Mouse (Mus musculus): ENCODE data around the gene Prr7.

The Prr7 gene

DNA sequence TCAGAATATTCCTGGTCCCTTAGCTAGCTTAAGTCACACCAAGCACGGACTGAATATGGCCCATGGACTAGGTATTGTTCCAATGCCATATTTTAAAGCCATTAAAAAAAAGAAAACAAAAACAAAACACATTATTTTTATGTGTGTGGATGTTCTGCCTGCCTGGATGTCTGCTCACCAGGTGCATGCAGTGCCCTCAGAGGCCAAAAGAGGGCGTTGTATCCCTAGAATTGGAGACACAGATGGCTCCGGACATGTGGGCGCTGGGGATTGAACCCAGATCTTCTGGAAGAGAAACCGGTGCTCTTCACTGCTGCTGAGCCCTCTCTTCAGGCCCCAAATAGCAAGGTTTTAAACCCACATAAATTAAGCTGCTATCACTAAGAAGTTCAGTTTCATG is 14.0 kb downstream of the Prr7 start:
- DNase-seq: no peak

DNA sequence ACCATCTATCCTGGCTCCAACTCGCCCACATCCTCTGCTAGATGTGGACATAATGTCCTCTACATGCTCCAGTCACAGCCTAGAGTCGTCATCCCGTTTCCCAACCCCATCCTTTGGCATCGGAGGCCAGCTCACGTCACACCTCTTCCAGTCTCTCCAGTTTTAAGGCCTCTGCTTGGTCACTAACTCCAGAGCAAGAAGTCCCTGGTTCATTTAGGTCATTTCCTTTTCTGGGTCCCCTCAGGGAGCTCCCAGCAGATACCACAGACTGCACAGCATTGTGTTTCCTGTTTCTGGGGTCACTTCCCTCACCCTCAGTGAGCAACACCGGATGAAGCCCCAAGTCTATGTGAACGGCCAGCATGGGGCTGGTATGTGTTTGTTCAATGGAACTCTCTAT is 14.9 kb downstream of the Prr7 start:
- no peak for DNase-seq

DNA sequence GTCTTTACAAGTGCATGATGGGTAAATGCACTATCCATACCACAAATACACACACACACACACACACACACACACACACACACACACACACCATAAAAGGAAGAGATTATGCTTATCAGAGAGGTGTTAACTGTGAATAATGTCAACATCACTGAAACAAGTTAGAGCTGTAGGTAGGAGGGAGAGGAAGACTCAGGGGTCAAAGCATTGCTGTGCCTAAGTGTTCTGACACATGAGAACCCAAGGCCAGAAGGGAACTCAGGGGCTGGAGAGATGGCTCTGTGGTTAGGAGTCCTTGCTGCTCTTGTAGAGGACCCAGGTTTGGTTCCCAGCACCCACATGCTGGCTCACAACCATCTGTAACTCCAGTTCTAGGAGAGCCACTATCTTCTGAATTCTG is 15.9 kb downstream of the Prr7 start:
- DNase-seq: no peak

DNA sequence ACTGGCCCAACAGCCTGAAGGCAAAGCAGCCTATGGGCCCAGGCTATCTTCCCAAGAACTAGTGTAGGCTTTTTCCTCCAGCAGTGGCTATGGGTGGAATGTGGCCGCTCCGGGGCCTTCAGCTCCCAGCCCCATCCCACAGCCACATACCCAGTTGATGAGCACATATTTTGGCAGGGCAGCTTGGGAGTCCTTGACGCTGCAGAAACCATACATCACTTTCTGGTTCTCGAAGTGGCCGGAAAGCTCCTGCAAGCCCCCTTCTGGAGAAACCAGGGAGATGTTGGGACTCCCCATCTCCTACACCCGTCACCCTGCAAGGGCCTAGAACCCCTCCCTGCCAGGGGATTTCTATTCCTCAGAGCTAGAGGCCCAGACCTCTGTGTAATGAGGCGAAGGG is 18.5 kb downstream of the Prr7 start:
- DNase-seq: no peak

DNA sequence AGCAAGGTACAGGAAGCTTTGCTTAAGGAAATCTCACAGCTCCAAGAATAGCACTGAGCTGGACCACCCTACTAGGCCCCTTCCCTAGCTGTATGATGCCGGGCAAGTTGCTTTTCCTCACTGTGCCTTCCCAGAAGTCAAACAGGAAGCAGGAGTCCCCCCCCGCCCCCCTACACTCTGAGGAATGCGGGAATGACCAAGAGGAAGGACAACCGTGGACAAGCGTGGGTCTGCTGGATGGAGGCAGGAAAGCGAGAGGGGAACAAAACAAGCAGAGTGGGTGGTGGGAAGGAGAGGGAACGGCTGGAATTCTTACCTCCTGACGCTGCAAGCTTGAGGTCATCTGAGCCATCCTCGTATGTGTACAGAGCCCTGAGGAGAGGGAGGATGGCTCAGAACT is 19.0 kb downstream of the Prr7 start:
- no peak for DNase-seq

DNA sequence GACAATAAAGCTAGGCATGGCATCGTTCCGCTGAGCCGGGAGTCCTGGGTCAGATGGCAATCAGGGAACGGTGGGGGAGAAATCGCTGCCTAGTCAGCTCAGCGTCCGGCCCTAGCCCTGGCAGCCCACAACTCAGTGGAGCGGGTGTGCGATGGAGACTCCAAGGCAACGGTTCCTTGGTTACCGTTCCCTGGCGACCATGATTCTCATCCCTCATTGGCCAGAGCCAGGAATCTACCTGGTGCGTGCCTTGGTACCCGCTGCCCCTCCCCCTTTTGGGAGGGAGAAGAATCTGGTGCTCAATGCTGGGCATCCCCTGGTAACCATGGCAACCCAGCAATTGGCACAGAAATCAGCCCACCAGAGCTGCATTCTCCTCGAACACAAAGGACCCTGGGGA is 19.5 kb downstream of the Prr7 start:
- peak; percentile 96 for DNase-seq

DNA sequence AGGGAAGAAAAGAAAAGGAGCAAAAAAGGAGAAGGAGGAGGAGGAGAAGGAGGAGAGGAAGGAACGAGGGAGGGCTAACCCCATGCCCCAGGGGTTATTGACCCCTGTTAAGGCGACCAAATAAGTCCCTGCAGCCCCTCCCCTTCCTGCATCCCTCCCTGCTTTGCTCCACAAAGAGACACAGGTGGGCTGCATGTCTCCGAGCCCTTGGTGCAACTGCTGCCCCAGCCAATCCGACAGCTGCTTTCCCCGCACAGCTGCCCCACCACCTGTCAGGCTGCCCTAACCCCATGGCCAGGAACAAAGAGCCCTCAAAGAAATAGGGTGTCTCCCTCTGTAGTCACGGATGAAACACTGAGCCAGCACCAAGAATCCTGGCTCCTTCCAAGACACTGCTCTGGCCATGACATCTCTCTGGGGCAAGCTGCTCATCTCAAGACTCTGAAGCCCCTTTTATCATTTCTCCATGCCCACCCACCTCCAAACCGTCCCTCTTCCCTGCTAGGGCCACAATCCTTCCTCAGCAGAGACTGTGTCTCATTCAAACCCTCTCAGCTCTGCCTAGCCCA is 20.5 kb downstream of the Prr7 start:
- no peak for DNase-seq

DNA sequence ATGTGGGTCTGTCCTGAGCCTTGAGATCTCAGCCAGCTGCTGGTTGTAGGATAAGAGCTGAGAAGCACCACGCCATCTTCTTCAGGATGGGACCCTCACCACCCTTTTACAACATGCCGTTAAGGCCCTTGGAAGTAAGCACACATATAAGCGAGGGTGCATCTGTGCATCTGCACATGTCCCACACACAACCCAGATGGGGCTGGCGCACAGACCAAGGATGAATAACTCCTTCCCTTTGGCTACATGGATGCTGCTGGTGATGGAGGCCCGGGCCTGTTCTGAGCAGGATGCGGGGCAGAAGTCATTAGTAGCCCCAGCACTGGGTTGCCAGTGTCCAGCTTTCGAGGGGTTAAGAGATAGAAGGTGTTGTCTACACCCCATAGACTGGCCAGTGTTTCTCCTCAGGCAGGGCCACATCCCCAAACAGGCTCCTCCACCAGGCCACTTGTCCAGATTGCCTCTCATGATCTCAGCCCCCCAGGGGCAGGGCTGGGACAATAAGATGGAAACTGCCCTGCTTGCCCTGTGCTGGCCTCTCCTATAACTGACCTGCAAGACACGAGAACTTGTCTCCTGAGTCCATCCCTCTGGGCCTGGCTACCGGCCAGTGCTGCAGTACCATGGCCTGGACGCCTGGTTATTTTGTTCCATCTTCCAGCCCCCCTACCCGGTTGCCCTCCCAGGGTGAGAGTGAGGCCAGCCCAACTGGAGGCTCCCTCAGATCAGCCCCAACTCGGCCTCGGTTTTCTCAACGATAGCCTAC is 22.1 kb downstream of the Prr7 start:
- DNase-seq: peak; percentile 28

DNA sequence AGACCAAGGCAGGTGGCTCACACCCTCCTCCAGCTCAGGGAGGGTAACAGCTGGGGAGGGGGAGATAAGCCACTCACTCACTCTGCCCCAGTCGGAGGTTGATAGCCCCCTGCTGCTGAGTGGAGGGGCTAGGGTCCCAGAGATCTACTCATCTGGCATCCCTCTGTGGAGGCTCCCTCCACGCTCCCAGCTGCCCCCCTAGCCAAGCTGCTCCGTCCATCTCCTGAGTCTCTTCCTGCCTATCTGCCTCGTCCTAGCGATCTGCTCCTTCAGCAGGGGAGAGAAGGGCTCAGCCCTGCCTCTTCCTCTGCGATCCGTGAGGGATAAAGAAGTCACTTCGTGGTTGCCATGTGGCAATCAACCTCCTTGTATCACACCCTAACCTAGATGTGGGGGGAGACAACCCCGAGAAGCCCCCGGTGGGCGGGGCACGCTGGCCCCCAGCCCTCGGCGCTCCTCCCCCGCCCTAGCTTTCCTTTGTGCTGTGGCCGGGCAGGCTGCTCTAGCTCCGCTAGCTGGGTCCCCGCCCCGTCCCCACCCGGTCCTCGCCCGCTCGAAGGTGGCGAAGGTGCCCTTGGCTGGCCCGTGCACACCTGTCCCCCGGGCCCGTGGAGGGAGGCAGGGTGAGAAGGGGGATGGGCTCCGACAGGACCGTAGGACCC is 23.0 kb downstream of the Prr7 start:
- DNase-seq: peak; percentile 30

DNA sequence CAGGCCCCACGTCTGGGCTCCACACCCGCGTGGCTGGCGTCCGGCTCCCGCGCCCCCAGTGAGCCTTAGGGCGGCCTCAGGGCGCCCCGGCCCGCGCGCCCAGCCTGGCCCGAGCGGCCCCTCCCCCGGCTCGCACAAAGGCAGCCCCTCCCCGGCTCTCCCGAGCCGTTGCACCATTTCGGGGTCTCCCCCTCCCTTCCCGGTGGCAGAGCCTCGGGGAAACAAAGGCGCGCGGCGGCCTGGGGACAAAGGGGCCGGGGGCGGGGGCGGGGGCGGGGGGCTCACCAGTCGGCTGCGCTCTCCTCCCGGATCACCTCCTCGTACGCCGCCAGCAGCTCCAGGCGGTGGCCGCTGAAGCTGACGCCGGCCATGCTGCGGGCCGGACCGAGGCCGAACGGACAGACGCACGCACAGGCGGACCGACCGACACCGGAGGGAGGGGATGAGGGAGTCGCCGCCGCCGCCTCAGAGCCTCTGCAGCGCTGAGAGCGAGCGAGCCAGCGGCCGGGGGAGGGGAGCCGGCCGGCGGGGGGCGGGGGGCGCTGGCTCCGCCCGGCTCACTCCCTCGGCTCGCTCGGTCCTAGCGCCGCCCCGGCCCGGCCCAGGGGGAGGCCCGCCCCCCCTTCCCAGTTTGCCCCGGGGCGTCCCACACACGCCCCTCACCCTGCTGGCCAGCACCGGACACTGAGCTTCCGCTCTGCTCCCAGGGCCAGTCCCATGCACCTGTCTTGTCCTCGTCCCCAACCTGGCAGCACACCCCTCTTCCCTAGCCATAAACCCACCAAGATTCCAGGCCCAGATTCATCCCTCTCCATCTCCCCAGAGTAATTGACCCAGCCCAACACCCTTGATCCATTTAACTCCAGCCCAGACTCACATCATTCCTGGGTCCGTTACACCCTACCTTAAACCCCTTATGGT is 23.8 kb downstream of the Prr7 start, which contains the start of gene Dbn1:
Gene Dbn1 (minus strand): TSS at position 534 of the 921 bp plus-strand sequence.
- peak; percentile 54 for DNase-seq

DNA sequence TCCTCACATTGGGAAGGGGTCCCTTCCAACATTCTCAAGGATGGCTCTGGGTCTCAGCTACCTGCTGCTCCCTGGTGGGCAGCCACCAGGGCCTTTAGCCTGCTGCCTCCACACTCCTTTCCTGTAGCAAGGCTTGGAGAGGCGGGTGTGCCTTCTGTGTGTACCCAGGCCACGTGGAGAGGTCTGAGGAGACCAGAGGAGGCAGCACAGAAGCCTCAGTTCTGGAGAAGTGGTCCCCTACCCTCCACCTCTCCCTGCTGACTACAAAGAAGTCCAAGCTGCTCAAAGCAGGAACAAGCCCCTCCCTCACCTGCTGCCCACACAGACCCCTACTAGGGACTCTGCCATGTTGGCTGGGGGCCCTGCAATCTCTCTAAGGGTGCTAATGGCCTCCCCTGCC is 30.2 kb downstream of the Prr7 start:
- no peak for DNase-seq

DNA sequence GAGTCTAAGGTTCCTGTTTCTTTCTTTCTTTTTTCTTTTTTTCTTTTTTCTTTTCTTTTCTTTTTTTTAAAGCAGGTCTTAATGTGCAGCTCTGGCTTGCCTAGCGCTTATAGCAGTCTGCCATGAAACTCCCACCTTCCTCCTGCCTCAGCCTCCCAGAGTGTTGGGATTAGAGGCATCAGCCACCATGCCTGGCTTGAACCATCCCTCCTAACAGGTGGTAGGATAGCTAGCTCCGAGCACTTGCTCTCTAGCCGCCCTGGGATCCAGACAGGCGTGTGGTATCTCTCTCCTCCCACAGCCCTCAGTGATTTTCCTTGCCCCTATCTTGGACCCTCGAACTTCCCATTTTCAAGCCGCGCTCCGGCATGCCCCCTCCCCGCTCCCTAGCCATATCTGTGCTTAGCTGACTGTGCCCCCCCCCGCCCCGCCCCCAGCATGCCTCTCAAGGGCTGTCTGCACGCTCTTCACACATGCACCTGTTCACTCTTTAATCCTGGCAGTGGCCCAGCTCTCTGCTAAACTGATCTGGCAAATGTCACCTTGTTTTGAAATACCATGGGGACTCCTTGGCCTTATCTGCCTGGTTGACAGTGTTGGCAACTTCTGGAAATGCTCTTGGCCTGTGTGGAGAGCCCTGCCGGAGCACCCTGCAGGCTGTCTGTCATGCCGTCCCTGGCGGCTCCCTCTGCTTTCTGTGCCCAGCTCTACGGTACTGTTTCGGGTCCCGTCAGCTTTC is 31.0 kb downstream of the Prr7 start:
- DNase-seq: no peak

DNA sequence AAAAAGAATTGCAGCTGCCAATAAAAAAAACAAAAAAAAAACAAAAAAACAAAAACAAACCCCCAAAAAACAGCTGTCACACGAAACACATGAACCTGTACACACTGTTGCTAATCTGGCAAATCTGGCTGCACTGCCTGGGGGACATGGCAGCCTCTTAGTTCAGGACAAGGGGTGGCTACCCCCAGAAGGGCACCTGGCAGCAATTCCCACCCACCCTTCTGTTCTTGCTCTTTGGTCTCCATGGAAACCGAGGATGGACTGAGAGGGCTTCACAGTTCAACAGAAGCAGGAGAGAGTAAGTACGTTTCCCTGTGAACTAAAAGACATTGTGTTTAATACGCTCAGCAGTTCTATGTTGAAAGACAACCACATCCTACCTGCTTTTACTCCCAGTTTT is 31.6 kb downstream of the Prr7 start:
- DNase-seq: no peak

DNA sequence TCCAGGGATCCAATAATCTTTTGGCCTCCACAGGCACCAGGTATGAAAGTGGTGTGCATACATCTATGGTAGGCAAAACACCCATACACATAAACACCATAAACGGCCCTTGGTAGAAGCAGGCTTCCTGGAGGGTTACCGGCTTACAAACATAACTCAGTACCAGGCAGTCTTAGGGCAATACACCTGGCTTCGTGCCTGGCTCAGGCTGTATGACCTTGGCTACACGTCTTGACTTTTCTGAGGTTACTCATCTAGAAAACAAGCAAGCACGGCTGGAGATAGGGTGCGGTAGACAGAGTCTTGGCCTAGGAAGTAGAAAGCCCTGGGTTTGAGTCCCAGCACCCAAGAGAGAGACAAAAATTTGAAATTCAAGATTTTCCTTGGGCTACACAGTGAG is 32.6 kb downstream of the Prr7 start:
- DNase-seq: no peak

DNA sequence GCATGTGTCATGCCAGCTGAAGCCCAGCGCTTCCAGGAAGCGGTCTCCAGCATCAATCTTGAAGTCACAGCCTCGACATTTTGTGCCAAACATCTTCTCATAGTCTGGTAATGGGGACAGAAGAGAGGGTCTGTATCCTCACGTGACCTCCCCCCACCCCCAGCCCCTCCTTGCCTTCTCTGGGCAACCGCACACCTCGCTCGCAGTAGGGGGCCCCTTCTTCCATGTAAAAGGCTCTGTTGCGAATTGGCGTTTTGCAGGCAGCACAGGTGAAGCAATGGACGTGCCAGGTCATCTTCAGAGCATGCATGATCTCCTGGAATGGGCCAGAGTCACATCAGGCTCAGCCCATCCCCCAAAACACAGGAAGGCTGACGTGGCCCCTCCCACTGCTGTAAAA is 34.8 kb downstream of the Prr7 start:
- DNase-seq: no peak

DNA sequence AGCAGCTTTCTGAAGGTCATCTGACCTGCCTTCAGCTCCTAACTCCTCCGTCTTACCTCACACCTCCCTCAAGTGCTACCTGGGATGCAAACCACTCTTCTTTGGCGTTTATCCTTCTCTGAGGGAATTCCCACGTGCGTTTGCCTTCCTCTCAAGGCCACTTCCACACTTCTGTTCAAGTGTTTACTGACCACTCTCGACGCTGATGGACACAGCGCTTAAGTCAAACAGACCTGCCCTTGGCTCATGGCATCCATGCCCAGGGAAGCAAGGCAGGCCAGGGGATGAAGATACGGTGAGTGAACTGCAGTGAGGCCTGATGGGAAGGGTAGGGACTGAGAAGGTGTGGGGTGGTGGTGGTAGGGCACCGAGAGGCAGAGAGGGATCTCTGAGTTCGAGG is 36.5 kb downstream of the Prr7 start:
- DNase-seq: no peak

DNA sequence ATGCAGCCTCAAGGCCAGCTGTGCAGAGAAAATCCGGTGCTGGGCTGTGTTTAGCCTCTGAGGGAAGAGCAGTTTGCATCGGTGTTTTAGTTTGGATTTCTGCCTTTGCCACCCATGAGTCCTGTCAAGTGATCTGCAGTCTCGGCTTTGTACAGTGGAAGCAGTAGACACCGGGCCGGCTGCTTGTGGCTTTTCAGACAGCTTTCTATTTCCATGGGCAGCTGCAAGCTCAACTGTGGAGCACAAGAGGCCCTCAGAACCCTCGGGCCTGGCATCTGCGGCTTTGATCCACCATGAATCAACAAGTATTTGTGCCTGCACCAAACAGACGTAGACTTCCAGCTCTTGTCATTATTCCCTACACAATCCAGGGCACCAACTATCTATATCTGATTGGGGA is 38.3 kb downstream of the Prr7 start:
- DNase-seq: no peak

DNA sequence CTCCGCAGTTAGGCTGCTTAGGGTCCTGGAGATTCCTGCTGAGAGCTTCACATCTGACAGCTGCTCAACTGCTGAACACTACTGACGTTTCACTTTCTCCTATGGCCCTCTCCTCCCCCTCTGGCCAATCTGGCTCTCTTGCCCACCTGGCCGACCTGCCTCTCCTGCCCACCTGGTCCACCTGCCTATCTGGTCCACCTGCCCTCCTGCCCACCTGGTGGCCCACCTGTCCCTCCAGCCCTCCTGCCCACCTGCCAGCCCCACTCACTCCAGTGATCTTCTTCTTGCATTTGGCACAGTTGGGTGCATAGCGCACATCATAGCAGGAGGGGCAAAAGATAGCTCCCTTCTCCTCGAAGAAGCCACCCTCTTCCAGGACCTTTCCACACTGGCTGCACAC is 40.3 kb downstream of the Prr7 start:
- no peak for DNase-seq

DNA sequence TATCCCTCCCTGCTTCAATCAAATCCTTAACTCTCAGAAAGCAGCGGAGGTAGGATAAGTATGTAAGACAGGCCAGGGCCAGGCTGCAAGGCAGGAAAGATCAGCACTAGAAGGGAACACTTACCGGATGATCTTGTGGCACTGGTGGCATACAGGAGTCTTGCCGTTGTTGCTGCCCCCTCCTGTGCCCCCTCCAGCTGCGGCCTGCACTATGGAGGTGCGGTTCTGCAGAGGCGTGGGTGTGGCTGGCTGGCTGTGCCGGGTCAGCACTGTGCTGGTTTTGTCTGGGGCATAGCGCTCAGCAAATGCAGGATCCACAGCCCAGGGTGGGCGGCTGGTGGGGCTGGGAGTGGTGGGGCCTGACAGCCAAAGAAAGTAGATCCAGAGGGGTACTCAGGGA is 41.7 kb downstream of the Prr7 start:
- no peak for DNase-seq

DNA sequence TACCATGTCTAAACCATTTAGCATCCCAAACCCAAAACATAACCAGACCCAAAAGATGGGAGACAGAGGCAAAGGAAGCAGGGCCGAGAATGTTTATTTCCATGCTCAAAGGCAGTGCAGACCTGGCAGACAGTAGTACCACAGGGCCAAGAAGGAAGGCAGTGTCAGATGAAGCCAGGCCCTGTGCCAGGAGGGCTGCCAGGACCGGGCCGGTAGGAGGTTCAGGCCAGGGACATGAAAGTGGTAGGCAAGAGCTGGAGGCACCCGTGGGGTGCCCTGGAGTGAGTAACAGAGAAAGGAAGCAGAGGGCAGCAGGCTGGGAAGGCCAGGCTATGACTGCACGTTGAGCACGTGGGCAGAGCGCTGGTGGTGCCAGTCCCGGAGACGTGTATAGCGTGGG is 42.6 kb downstream of the Prr7 start:
- DNase-seq: no peak

DNA sequence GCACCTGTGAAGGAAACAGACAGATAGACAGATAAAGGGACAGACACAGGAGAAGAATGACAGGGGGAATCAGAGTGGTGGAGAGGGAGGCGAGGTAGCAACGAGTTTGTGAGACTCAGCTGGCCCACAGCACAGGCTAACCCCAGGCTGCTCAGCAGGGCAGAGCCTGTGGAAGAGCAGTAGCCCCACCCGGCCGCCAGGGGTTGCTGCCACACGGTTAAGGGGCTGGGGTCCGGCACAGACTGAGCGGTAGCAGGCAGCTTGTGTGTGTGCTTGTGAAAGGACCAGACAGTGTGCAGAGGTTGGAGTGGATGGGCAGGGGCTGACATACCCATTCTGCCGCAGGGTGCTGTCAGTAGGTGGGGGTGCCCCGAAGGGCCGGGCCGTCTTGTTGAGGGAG is 43.8 kb downstream of the Prr7 start:
- no peak for DNase-seq

DNA sequence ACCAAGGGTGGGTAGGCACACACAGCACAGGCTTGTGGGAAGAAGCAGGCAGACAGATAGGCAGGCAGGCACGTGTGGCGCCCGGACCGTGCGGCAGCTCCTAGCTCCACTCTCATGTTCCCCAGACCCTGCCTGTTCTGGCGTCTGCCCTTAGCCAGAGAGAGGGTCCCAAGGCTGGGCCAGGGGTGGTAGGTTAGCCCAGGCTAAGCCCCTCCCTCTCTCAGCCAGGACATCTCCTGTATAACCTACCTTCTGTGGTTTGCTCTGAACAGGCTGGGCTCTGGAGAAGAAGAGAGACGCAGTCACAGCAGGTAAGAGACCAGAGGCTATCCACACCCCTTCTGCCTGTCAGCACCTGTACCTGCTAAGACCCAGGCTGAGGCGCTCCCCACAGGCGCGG is 44.5 kb downstream of the Prr7 start:
- DNase-seq: no peak

DNA sequence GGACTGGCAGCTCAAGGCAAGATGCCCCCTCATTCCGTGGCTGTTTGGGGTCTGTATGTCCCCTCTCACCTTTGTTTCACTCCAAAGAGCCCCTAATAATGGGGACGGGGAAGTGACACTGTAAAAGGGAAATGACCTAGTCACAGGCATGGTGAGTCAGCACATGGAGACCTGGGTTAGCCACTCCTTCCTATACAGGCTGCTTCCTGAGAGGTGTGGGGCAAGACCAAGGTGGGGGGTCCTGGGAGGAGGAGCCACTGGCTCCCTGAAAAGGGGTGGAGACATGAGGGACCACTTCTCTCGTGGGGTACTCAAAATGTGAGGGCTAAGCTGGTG is 46.2 kb downstream of the Prr7 start:
- DNase-seq: no peak

All from right cerebral cortex, adult 18-20 months (tissue).